Mouse (Mus musculus) hindbrain, embryonic 12.5 days (tissue): ENCODE measurements around the gene Olfml1. TPM values are rescaled to one million over a fixed set of nuclear protein-coding genes. Genes with fewer than 3 reads are reported as not detected.

Experiments used
- ATAC-seq: fragments of 200-750 bp; cut with Nextera tagmentation; 2 replicates; pipeline ENCODE4 v1.8.0; 2017; ENCODE audit warnings: moderate TSS enrichment; ENCODE audit not compliant: low FRiP score
- H3K27ac ChIP-seq: fragments of 300-500 bp; sonication (generic); 2 replicates; pipeline ENCODE4 v1.5.1; 2016; ENCODE audit warnings: mild to moderate bottlenecking
- H3K27me3 ChIP-seq: fragments of 300-500 bp; sonication (generic); 2 replicates; pipeline ENCODE4 v1.6.1; 2016; ENCODE audit warnings: mild to moderate bottlenecking
- H3K36me3 ChIP-seq: fragments of 300-500 bp; sonication (generic); 2 replicates; pipeline ENCODE4 v1.6.1; 2016; ENCODE audit warnings: mild to moderate bottlenecking
- H3K4me1 ChIP-seq: fragments of 300-500 bp; sonication (generic); 2 replicates; pipeline ENCODE4 v1.6.1; 2016
- H3K4me2 ChIP-seq: fragments of 300-500 bp; sonication (generic); replicated peaks from 2 replicates; pipeline ENCODE4 v1.6.1; 2016; ENCODE audit warnings: mild to moderate bottlenecking
- H3K4me3 ChIP-seq: fragments of 300-500 bp; sonication (generic); 2 replicates; pipeline ENCODE4 v1.5.1; 2016; ENCODE audit warnings: mild to moderate bottlenecking
- H3K9ac ChIP-seq: fragments of 300-500 bp; sonication (generic); 2 replicates; pipeline ENCODE4 v1.6.1; 2016; ENCODE audit warnings: mild to moderate bottlenecking, moderate library complexity
- H3K9me3 ChIP-seq: fragments of 300-500 bp; sonication (generic); replicated peaks from 2 replicates; pipeline ENCODE4 v1.6.1; 2016; ENCODE audit warnings: mild to moderate bottlenecking
- WGBS: fragments of 180-500 bp; shearing (Covaris S2); methylation state at CpG from one replicate; pipeline ENCODE4 v1.1.7; 2016; 5-methylcytosine and 5-hydroxymethylcytosine counted together
- polyA plus RNA-seq: library from polyadenylated mRNA; unstranded; fragments of >200 nt; fragmentation: Nextera tagmentation; extraction: Ambion mirVana; gene quantifications from 2 replicates; pipeline ENCODE4 v1.2.1, GENCODE M21; 2016

The Olfml1 gene
- polyA plus RNA-seq, 1 experiment from 2014 or later: 14.7 TPM

DNA sequence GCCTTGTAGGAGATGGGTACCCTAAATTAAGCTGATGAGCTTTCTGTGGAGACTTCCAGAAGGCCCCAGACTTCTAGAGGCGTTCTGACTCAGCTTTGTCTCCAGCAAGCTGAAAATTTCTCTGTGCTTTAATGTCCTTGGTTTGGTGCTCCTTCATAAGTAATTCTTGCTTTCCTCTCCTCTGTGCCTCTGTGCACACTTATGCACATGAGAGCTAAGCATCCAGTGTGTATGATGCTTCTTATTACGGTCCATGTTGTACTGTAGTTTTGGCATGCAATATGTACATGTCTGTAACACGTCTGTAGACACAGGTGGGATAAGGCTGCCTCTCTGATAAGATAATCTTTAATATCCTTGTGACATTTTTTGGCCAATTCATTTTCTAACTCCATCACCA is 30.7 kb downstream of the Olfml1 start:
- 86% methylated on average over 3 of the region's 3 CpGs for WGBS
- H3K9ac ChIP-seq: no peak overlapping the region
- H3K4me1 ChIP-seq: peaks cover 6% of the 10 kb centered on the region; the same call in 1 of the 2 replicates
- H3K36me3 ChIP-seq: no peaks in the 10 kb centered on the region
- H3K4me2 ChIP-seq: no peak overlapping the region
- H3K4me3 ChIP-seq: no peak overlapping the region
- peaks cover 8% of the 10 kb centered on the region for H3K27me3 ChIP-seq
- ATAC-seq: no peak
- H3K27ac ChIP-seq: no peak overlapping the region
- H3K9me3 ChIP-seq: no peaks in the 10 kb centered on the region

DNA sequence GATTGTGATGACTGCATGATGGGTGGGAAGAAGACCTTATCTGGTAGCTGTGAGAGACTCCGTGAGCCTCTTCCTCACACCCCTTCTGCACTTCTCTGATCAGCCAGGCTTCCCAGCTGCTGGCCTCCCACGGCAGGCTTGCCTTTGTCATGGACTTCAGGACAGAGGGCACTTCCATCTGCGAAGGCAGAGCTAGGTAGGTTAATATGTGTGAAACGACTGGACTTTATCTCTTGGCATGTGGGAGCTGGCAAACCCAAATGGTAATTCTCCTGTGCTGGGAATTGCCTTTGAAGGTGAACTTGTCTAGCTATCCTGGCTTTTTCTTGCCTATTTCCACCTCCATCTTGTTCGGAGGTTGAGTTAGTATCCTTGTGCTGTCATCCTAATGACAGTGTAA is 33.4 kb downstream of the Olfml1 start:
- Histone ChIP-seq H3K9ac (no peak overlapping the region), H3K4me3 (no peak overlapping the region), H3K4me1 (no peaks in the 10 kb centered on the region), H3K4me2 (no peak overlapping the region), H3K9me3 (no peaks in the 10 kb centered on the region), H3K36me3 (no peaks in the 10 kb centered on the region), H3K27ac (no peak overlapping the region), H3K27me3 (peaks cover 1% of the 10 kb centered on the region)
- ATAC-seq: no peak
- WGBS: 75% methylated on average over 5 of the region's 5 CpGs

DNA sequence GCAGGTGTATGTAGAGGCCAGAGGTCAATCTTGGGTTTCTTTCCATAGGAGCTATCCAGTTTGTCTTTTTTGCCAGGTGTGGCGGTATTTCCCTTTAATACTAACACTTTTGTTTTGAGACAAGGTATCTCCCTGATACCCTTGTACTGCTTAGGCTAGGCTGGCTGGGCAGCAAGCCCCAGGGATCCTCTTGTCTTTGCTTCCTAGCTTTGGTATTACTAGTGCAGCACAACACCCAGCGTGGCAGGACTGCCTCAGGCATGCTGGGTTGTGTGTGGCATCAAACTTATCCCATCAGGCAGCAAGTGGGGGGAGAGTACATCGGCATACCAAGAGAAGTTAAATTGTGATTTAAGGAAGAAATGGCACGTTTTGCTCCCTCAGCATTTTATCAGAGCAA is 35.3 kb downstream of the Olfml1 start:
- Histone ChIP-seq H3K4me1 (no peaks in the 10 kb centered on the region), H3K36me3 (no peaks in the 10 kb centered on the region), H3K4me2 (no peak overlapping the region), H3K4me3 (no peak overlapping the region), H3K9me3 (no peaks in the 10 kb centered on the region), H3K9ac (no peak overlapping the region), H3K27me3 (no peaks in the 10 kb centered on the region), H3K27ac (no peak overlapping the region)
- ATAC-seq: no peak
- WGBS: 79% methylated on average over 4 of the region's 4 CpGs

DNA sequence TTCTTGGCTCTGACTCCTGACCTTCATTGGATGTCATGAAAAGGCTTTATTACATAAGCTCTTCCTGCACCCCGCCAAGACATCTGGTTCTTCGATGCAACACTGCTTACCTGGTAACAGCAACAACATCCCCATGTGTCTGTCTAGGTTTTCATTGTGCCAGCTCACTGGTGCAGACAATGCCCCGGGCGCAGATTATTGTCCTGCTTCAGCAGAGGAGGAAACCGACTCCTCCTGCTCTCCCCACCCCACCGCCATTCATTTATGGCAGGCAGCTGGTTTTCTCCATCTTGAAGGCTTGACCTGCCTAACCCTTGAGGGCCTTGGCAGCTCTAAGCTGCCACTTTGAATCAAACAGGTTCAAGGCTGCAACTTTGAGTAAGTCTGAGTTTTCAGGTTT is 35.7 kb downstream of the Olfml1 start:
- H3K27me3 ChIP-seq: no peaks in the 10 kb centered on the region
- H3K9ac ChIP-seq: no peak overlapping the region
- no peak overlapping the region for H3K27ac ChIP-seq
- no peak for ATAC-seq
- H3K4me2 ChIP-seq: no peak overlapping the region
- no peaks in the 10 kb centered on the region for H3K9me3 ChIP-seq
- H3K4me1 ChIP-seq: no peaks in the 10 kb centered on the region
- no peaks in the 10 kb centered on the region for H3K36me3 ChIP-seq
- H3K4me3 ChIP-seq: no peak overlapping the region
- WGBS: 52% methylated on average over 6 of the region's 6 CpGs

DNA sequence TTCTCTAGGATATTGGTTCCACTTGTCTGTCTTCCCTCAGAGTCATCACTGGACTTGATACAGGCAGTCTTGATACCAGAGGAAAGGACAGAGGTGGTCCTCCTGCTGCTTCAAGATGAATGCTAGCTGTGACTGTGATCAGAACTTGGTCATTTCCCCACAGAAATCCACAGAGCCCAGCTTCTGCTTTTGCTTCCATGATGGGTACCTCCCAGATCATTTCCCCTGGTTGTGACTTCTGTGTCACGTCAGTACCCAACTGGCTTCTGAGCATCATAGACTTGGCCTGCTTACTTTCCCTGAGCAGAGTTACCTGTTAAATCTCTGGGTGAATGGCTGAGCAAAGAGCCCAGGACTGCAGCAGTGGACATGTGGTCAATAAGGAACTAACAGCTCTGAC is 40.5 kb downstream of the Olfml1 start:
- H3K9me3 ChIP-seq: no peaks in the 10 kb centered on the region

DNA sequence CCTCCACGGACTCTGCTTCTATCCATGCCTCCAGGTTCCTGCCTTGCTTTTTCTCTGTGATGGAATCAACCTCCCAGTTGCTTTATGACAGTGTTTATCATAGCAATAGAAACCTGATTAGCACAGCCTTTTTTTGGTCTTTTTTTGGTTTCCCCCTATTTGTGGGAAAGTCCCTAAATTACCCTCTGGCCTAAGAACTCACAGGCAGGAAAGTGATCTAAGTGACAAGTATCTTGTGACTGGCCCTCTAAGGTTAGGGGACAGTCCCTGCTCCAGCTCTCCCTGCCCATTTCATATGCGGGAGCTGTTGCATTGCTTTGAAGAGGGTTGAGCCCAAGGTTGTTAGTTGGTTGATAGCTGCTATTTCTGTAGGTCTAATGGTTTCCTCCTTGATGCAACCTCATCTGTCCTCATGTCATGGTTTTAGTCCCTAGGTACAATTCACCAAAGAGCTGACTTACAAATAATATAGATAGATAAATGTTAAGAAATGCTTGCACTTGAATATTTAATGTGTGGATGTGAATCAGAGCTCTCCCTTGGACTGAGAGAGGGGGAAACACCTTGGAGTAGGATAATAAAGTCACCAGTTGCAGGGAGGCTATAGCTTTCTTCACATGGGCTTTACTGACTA is 42.5 kb downstream of the Olfml1 start:
- no peak overlapping the region for H3K4me2 ChIP-seq
- H3K36me3 ChIP-seq: no peaks in the 10 kb centered on the region
- H3K27me3 ChIP-seq: no peaks in the 10 kb centered on the region
- H3K9me3 ChIP-seq: no peaks in the 10 kb centered on the region
- no peak overlapping the region for H3K27ac ChIP-seq
- H3K4me1 ChIP-seq: no peaks in the 10 kb centered on the region
- 81% methylated on average over 2 of the region's 2 CpGs for WGBS
- H3K9ac ChIP-seq: no peak overlapping the region
- ATAC-seq: no peak
- H3K4me3 ChIP-seq: no peak overlapping the region

More for the DNA sequence above, 40.5 kb downstream of the Olfml1 start:
- no peak overlapping the region for H3K4me3 ChIP-seq
- no peak overlapping the region for H3K9ac ChIP-seq
- H3K36me3 ChIP-seq: no peaks in the 10 kb centered on the region
- H3K27ac ChIP-seq: no peak overlapping the region
- ATAC-seq: no peak
- no peak overlapping the region for H3K4me2 ChIP-seq
- H3K27me3 ChIP-seq: no peaks in the 10 kb centered on the region
- WGBS: 92% methylated on average over 1 of the region's 1 CpGs
- no peaks in the 10 kb centered on the region for H3K4me1 ChIP-seq

DNA sequence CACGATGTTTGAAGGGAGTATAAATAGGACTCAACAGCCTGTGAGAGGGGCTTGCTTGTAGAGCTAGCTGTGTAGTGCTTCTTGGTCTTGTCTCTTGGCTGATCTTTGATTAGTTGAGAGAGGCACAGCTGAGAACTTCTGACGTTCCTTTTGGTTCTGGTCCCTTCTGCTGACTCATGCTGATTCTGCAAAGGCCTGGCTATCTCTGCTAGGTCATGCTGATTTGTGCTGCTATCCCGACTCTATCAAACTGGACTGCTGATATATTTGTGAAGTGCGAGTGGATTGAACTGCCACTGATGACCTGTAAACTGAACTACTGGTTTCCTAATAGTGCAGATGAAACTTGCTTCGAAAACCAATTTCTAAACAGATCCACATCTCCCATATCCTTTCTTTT is 43.6 kb downstream of the Olfml1 start:
- H3K4me3 ChIP-seq: no peak overlapping the region
- no peak for ATAC-seq
- H3K9ac ChIP-seq: no peak overlapping the region
- no peaks in the 10 kb centered on the region for H3K9me3 ChIP-seq
- no peaks in the 10 kb centered on the region for H3K4me1 ChIP-seq
- H3K27ac ChIP-seq: no peak overlapping the region
- WGBS: 92% methylated on average over 5 of the region's 5 CpGs
- no peaks in the 10 kb centered on the region for H3K27me3 ChIP-seq
- no peak overlapping the region for H3K4me2 ChIP-seq
- no peaks in the 10 kb centered on the region for H3K36me3 ChIP-seq

DNA sequence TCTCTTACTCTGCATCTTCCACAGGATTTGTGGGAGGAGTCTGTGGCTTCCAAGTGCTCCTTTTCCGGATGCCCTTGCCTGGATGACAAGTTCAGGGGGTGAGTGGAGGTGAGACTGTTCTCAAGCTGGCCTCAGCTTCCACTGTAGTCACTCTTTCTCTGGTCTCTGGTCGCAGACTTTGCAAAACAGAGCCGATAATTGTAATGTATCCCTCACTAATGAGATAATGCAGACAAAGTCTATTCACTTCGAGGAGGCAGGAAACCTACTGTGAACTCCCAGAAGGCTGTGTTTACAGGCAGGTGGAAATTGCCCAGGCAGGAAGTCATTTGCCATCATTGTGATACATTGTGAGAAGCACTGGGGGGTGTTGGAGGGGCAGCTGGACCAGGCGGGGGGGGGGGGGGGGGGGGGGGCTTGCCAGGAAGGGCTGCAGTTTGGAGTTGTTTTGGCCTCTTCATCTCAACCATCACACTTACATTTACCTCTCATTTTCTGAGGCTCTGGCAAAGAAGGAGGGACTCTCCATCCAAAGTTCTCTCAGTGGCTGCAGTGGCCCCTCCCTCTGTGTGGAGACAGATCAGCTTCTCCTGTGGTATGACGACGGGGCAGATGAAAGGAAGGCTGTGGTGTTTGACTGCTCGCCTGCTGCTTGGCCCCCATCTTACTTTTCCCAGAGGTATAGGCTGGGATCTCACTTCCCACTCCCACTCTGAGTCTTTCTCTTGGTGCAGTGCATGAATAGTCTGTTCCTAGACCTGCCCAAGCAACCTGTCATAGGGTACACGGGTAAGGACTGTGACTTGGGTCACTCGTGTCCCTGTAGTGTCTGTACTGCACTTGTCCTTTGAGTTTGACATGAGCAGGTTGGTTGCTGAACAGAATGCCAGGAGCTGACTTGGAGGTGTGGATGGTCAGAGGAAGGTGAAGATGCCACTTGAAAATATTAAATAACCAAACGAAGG is 51.1 kb downstream of the Olfml1 start:
- Histone ChIP-seq H3K4me1 (peaks cover 4% of the 10 kb centered on the region; the same call in 1 of the 2 replicates), H3K27me3 (no peaks in the 10 kb centered on the region), H3K36me3 (no peaks in the 10 kb centered on the region), H3K9me3 (no peaks in the 10 kb centered on the region; the same call in 1 of the 2 replicates), H3K27ac (no peak overlapping the region), H3K4me2 (no peak overlapping the region), H3K9ac (no peak overlapping the region), H3K4me3 (no peak overlapping the region)
- WGBS: 36% methylated on average over 10 of the region's 11 CpGs
- no peak for ATAC-seq

DNA sequence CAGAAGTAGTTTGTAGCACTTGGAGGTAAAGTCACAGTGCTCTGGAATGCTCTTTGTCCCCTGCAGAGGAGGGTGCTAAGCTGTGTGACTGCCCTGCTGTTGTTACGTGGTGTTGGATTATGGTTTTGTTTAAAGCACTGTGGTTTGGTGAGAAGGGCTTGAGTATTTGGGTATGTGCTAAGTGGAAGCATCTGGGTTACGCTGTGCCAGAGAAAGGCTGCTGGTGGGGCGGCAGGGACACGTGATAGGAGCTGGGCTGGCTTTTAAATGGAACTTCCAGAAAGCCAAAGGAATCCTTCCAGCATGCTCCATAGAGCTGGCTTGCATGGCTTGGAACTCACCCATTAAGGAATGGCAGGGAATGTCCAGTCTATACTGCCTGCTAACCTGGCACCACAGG is 52.0 kb downstream of the Olfml1 start:
- H3K4me1 ChIP-seq: peaks cover 4% of the 10 kb centered on the region; the same call in 1 of the 2 replicates
- H3K4me2 ChIP-seq: no peak overlapping the region
- no peak overlapping the region for H3K27ac ChIP-seq
- whole genome bisulfite sequencing: 71% methylated on average over 4 of the region's 4 CpGs
- no peaks in the 10 kb centered on the region for H3K27me3 ChIP-seq
- H3K9ac ChIP-seq: no peak overlapping the region
- no peaks in the 10 kb centered on the region for H3K36me3 ChIP-seq
- no peak for ATAC-seq
- H3K4me3 ChIP-seq: no peak overlapping the region
- no peaks in the 10 kb centered on the region; the same call in 1 of the 2 replicates for H3K9me3 ChIP-seq

DNA sequence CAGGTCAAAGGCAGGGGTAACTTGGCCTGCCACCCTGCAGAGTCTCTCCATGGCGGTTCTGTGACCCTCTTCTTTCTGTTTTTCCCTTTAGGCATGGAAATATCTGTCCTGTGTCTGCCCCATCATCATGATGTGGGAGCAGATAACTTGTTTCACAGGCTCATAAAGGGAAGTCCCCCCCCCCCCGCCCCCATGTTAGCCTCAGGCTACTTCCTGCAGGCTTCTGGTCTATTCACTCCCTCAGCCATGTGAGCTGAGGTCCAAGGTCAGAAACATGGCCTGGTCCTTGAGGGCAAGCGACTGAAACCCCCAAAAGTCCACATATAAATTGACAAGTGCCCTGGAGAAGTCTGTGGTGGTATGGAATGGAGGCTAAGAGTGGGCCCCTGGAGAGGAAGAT is 52.9 kb downstream of the Olfml1 start:
- Histone ChIP-seq H3K27ac (no peak overlapping the region), H3K27me3 (no peaks in the 10 kb centered on the region), H3K9ac (no peak overlapping the region), H3K4me2 (no peak overlapping the region), H3K4me1 (peaks cover 4% of the 10 kb centered on the region; the same call in 1 of the 2 replicates), H3K9me3 (no peaks in the 10 kb centered on the region; the same call in 1 of the 2 replicates), H3K4me3 (no peak overlapping the region), H3K36me3 (no peaks in the 10 kb centered on the region)
- 72% methylated on average over 3 of the region's 3 CpGs for WGBS
- ATAC-seq: no peak

DNA sequence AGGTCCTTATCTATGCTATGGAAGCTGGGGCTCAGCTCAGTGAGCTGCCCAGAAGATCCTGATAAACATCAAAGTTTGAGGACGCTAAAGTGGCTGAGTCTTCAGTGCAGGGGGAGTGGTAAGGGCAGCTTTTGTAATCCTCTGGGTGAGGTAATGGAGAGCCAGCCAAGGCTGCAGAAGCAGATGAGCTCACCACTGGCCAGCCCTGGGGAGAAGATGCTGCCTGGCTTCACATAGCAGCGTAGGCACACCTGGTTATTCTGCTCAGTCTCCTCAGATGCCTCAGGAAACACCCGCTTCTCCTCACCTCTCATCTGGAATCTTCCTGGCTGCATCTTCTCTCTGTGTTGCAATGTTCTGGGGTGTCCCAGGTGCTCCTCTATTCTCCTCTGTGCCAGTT is 57.2 kb downstream of the Olfml1 start:
- H3K27ac ChIP-seq: no peak overlapping the region
- H3K36me3 ChIP-seq: no peaks in the 10 kb centered on the region
- no peak for ATAC-seq
- no peaks in the 10 kb centered on the region for H3K4me1 ChIP-seq
- 71% methylated on average over 3 of the region's 3 CpGs for WGBS
- no peaks in the 10 kb centered on the region for H3K9me3 ChIP-seq
- no peaks in the 10 kb centered on the region for H3K27me3 ChIP-seq
- no peak overlapping the region for H3K4me2 ChIP-seq
- no peak overlapping the region for H3K9ac ChIP-seq
- no peak overlapping the region for H3K4me3 ChIP-seq

DNA sequence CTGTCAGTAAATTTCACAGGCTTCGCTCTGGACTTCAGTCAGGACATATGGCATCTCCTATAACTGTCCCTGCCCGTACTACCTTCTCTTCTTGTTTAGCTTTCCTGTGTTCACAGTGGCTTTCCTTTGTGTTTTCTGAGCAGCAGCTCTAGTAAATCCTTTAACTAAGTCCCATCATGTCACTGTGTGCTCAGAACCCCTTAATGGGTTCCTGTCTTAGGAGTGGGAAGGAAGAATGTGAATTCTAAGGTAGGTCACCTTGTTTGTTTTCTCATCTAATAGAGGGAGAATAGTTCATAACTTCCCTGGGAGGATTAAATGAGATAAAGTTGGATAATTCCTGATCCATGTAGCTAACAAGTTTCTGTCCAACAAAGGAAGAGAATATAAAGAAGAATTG is 57.8 kb downstream of the Olfml1 start, which contains the start of gene 5330417H12Rik:
5330417H12Rik (minus strand) TSS at position 101 of the 400 bp plus-strand sequence.
- no peak within 1 kb of the TSS for H3K4me3 ChIP-seq
- H3K4me2 ChIP-seq: no peak within 1 kb of the TSS
- ATAC-seq: no peak
- H3K36me3 ChIP-seq: no peaks in the 10 kb centered on the region
- H3K4me1 ChIP-seq: no peaks in the 10 kb centered on the region
- no peak within 1 kb of the TSS for H3K27ac ChIP-seq
- H3K9ac ChIP-seq: no peak within 1 kb of the TSS
- WGBS: 82% methylated on average over 2 of the region's 2 CpGs
- H3K9me3 ChIP-seq: no peaks in the 10 kb centered on the region
- H3K27me3 ChIP-seq: no peaks in the 10 kb centered on the region
